Mouse (Mus musculus) MEL (cell line): ENCODE results near the gene Bmpr1b. TPM values are rescaled to one million over a fixed set of nuclear protein-coding genes. Genes with fewer than 3 reads are reported as not detected.

Experiments used
- DNase-seq: peaks from one replicate; pipeline ENCODE4 v3.0.0; 2011; ENCODE audit warnings: low read depth, low spot score
- H3K27ac ChIP-seq: 2 replicates; pipeline ENCODE4 v1.5.1; 2012; ENCODE audit warnings: low read depth, mild to moderate bottlenecking, control low read depth, low read length, moderate library complexity; ENCODE audit not compliant: control insufficient read depth
- H3K27me3 ChIP-seq, 2 experiments: fragments of 150-350 bp in 1 of 2; sonication (generic) in 1 of 2; 2 replicates each; pipeline ENCODE4 v1.6.1; 2012; ENCODE audit warnings: low read length in 2 of 2, mild to moderate bottlenecking in 2 of 2, improper control_type of control experiment in 1 of 2, moderate library complexity in 1 of 2; ENCODE audit not compliant: insufficient read depth in 2 of 2, control insufficient read depth in 1 of 2
- H3K36me3 ChIP-seq, 2 experiments: 2 replicates each; pipeline ENCODE4 v1.6.1; 2012 to 2014; ENCODE audit warnings: low read length in 2 of 2, improper control_type of control experiment in 1 of 2, inconsistent platforms in 1 of 2, mild to moderate bottlenecking in 1 of 2; ENCODE audit not compliant: insufficient read depth in 2 of 2, control insufficient read depth in 1 of 2
- H3K4me1 ChIP-seq, 2 experiments: fragments of 150-350 bp in 1 of 2; sonication (generic) in 1 of 2; 2 replicates each; pipeline ENCODE4 v1.6.1; 2012; ENCODE audit warnings: low read length in 2 of 2, improper control_type of control experiment in 1 of 2, mild to moderate bottlenecking in 1 of 2; ENCODE audit not compliant: insufficient read depth in 2 of 2, control insufficient read depth in 1 of 2
- H3K4me3 ChIP-seq, 2 experiments: fragments of 150-350 bp in 1 of 2; sonication (generic) in 1 of 2; 2 replicates each; pipeline ENCODE4 v1.5.1; 2012; ENCODE audit warnings: low read depth in 2 of 2, low read length in 2 of 2, mild to moderate bottlenecking in 2 of 2, moderate library complexity in 2 of 2, control low read depth in 1 of 2, improper control_type of control experiment in 1 of 2; ENCODE audit not compliant: control insufficient read depth in 1 of 2, insufficient read depth in 1 of 2
- H3K79me2 ChIP-seq: 2 replicates; pipeline ENCODE4 v1.6.1; 2012; ENCODE audit warnings: mild to moderate bottlenecking, low read length, moderate library complexity; ENCODE audit not compliant: control insufficient read depth, poor library complexity, insufficient read depth
- H3K9ac ChIP-seq: 2 replicates; pipeline ENCODE4 v1.6.1; 2012; ENCODE audit warnings: low read depth, mild to moderate bottlenecking, control low read depth, low read length, moderate library complexity; ENCODE audit not compliant: control insufficient read depth, poor library complexity, severe bottlenecking
- H3K9me3 ChIP-seq: fragments of 150-350 bp; sonication (generic); replicated peaks from 2 replicates; pipeline ENCODE4 v1.6.1; 2012; ENCODE audit warnings: mild to moderate bottlenecking, low read length, improper control_type of control experiment, moderate library complexity; ENCODE audit not compliant: insufficient read depth
- BHLHE40 ChIP-seq: IDR thresholded peaks from 2 replicates; pipeline ENCODE4 v1.6.1; 2012; ENCODE audit warnings: low read depth, mild to moderate bottlenecking, inconsistent platforms, low read length, improper control_type of control experiment, borderline replicate concordance
- CHD2 ChIP-seq: IDR thresholded peaks from 2 replicates; pipeline ENCODE4 v1.6.1; 2011; ENCODE audit warnings: low read length, improper control_type of control experiment
- EP300 ChIP-seq, 2 experiments: IDR thresholded peaks; 2 replicates each; pipeline ENCODE4 v1.6.1; 2011; ENCODE audit warnings: improper control_type of control experiment in 2 of 2, low read length in 2 of 2, low read depth in 1 of 2, mild to moderate bottlenecking in 1 of 2
- JUND ChIP-seq: IDR thresholded peaks from 2 replicates; pipeline ENCODE4 v1.6.1; 2011; ENCODE audit warnings: low read depth, mild to moderate bottlenecking, improper control_type of control experiment, low read length
- KAT2A ChIP-seq: conservative IDR thresholded peaks from 2 replicates; pipeline ENCODE4 v1.6.1; 2012; ENCODE audit warnings: low read depth, low read length, improper control_type of control experiment, inconsistent platforms
- MXI1 ChIP-seq: IDR thresholded peaks from 2 replicates; pipeline ENCODE4 v1.6.1; 2011; ENCODE audit warnings: mild to moderate bottlenecking, low read depth, low read length, improper control_type of control experiment
- NRF1 ChIP-seq: IDR thresholded peaks from 2 replicates; pipeline ENCODE4 v1.6.1; 2014; ENCODE audit warnings: low read depth, mild to moderate bottlenecking, inconsistent platforms, low read length, improper control_type of control experiment, moderate library complexity; ENCODE audit not compliant: poor library complexity, insufficient read depth, severe bottlenecking
- POLR2AphosphoS2 ChIP-seq: IDR thresholded peaks from 2 replicates; pipeline ENCODE4 v1.6.1; 2011; ENCODE audit warnings: low read length, improper control_type of control experiment
- RAD21 ChIP-seq: IDR thresholded peaks from 2 replicates; pipeline ENCODE4 v1.6.1; 2011; ENCODE audit warnings: mild to moderate bottlenecking, low read depth, low read length, improper control_type of control experiment
- RCOR1 ChIP-seq: IDR thresholded peaks from 2 replicates; pipeline ENCODE4 v1.6.1; 2012; ENCODE audit warnings: low read depth, mild to moderate bottlenecking, inconsistent platforms, low read length, improper control_type of control experiment
- SIN3A ChIP-seq: IDR thresholded peaks from 2 replicates; pipeline ENCODE4 v1.6.1; 2012; ENCODE audit warnings: low read length, improper control_type of control experiment, inconsistent platforms
- SMC3 ChIP-seq: IDR thresholded peaks from 2 replicates; pipeline ENCODE4 v1.6.1; 2011; ENCODE audit warnings: low read depth, low read length, improper control_type of control experiment
- TBP ChIP-seq: IDR thresholded peaks from 2 replicates; pipeline ENCODE4 v1.8.0; 2011; ENCODE audit warnings: low read depth, low read length, improper control_type of control experiment
- USF1 ChIP-seq: IDR thresholded peaks from 2 replicates; pipeline ENCODE4 v1.6.1; 2014; ENCODE audit warnings: low read depth, mild to moderate bottlenecking, inconsistent platforms, low read length, improper control_type of control experiment, moderate library complexity
- USF2 ChIP-seq, 2 experiments: IDR thresholded peaks; 2 replicates each; pipeline ENCODE4 v1.6.1; 2011 to 2012; ENCODE audit warnings: improper control_type of control experiment in 2 of 2, low read length in 2 of 2, borderline replicate concordance in 1 of 2, inconsistent platforms in 1 of 2, low read depth in 1 of 2, mild to moderate bottlenecking in 1 of 2; ENCODE audit not compliant: insufficient read depth in 1 of 2
- ZC3H11A ChIP-seq: IDR thresholded peaks from 2 replicates; pipeline ENCODE4 v1.6.1; 2012; ENCODE audit warnings: low read depth, mild to moderate bottlenecking, inconsistent platforms, low read length, improper control_type of control experiment
- ZKSCAN1 ChIP-seq: IDR thresholded peaks from 2 replicates; pipeline ENCODE4 v1.6.1; 2012; ENCODE audit warnings: low read depth, mild to moderate bottlenecking, inconsistent platforms, low read length, improper control_type of control experiment, moderate library complexity
- ZNF384 ChIP-seq: IDR thresholded peaks from 2 replicates; pipeline ENCODE4 v1.6.1; 2012; ENCODE audit warnings: low read depth, mild to moderate bottlenecking, inconsistent platforms, low read length, improper control_type of control experiment
- polyA plus RNA-seq, 2 experiments: library from polyadenylated mRNA; stranded (reverse) in 1 of 2; unstranded in 1 of 2; fragments of >175 nt in 1 of 2; fragments of >200 nt in 1 of 2; gene quantifications; 2 replicates each; pipeline versions ENCODE4 v1.2.1 to v1.2.4; 2012; ENCODE audit warnings: low replicate concordance in 2 of 2, low read depth in 1 of 2; ENCODE audit not compliant: insufficient read length in 2 of 2, insufficient read depth in 1 of 2, missing spikeins in 1 of 2
- total RNA-seq: library from RNA; depleted of rRNA; stranded (reverse); fragments of 300-350 nt; gene quantifications from 2 replicates; pipeline ENCODE4 v1.2.3, GENCODE M21; 2012

The Bmpr1b gene
- total and polyA plus RNA-seq, 3 experiments: not detected

GRCm38 (mm10) chr3:141914588-141914987 lies 254.6 kb downstream of the Bmpr1b start:
- Histone ChIP-seq H3K27ac (no peak overlapping the region), H3K4me1 (no peaks in the 10 kb centered on the region), H3K36me3 (no peaks in the 10 kb centered on the region), H3K79me2 (no peaks in the 10 kb centered on the region), H3K9me3 (no peaks in the 10 kb centered on the region), H3K27me3 (peaks cover 0 to 3% of the 10 kb centered on the region in 2 experiments; a peak in 2 of 4 replicates), H3K9ac (no peak overlapping the region), H3K4me3 (no peak overlapping the region)
- TF ChIP-seq CHD2 (no peak), NRF1 (no peak), RCOR1 (no peak), EP300 (IDR thresholded peaks at IDR 0.05; ENCODE audit: low read depth in 1 of 2, low read length in 2 of 2) (no peak), USF2 (IDR thresholded peaks at IDR 0.05; ENCODE audit: borderline replicate concordance in 1 of 2, insufficient read depth in 1 of 2, low read depth in 1 of 2, low read length in 2 of 2) (no peak)
- no peak for DNase-seq

GRCm38 (mm10) chr3:141909136-141909535 lies 260.1 kb downstream of the Bmpr1b start:
- peaks cover 8 to 9% of the 10 kb centered on the region in 2 experiments for H3K27me3 ChIP-seq
- no peak overlapping the region for H3K4me3 ChIP-seq
- H3K36me3 ChIP-seq: no peaks in the 10 kb centered on the region
- H3K79me2 ChIP-seq: no peaks in the 10 kb centered on the region
- TF ChIP-seq CHD2 (no peak), MXI1 (no peak), SIN3A (no peak), ZNF384 (no peak), USF2 (IDR thresholded peaks at IDR 0.05; ENCODE audit: borderline replicate concordance in 1 of 2, insufficient read depth in 1 of 2, low read depth in 1 of 2, low read length in 2 of 2) (no peak), TBP (no peak), USF1 (no peak)
- H3K4me1 ChIP-seq: no peaks in the 10 kb centered on the region
- H3K9ac ChIP-seq: no peak overlapping the region
- H3K9me3 ChIP-seq: no peaks in the 10 kb centered on the region
- no peak for DNase-seq
- no peak overlapping the region for H3K27ac ChIP-seq

- H3K27ac ChIP-seq: no peak overlapping the region
- no peak for DNase-seq
- no peak overlapping the region for H3K4me3 ChIP-seq
- no peaks in the 10 kb centered on the region for H3K36me3 ChIP-seq
- H3K4me1 ChIP-seq: no peaks in the 10 kb centered on the region
- H3K27me3 ChIP-seq: peaks cover 8 to 9% of the 10 kb centered on the region in 2 experiments
- no peaks in the 10 kb centered on the region for H3K79me2 ChIP-seq
- TF ChIP-seq JUND (no peak), SMC3 (no peak), KAT2A (no peak), EP300 (IDR thresholded peaks at IDR 0.05; ENCODE audit: low read depth in 1 of 2, low read length in 2 of 2) (no peak), ZKSCAN1 (no peak), RAD21 (no peak), CHD2 (no peak), ZC3H11A (no peak), POLR2AphosphoS2 (no peak), USF2 (IDR thresholded peaks at IDR 0.05; ENCODE audit: borderline replicate concordance in 1 of 2, insufficient read depth in 1 of 2, low read depth in 1 of 2, low read length in 2 of 2) (no peak), BHLHE40 (no peak)
- no peak overlapping the region for H3K9ac ChIP-seq
- no peaks in the 10 kb centered on the region for H3K9me3 ChIP-seq
Measured at GRCm38 (mm10) chr3:141905903-141906623, 263.2 kb downstream of the Bmpr1b start.
